Mouse (Mus musculus) kidney, postnatal 0 days (tissue): ENCODE results near the gene Bcar3. TPM values are rescaled to one million over a fixed set of nuclear protein-coding genes. Genes with fewer than 3 reads are reported as not detected.

Source experiments
- ATAC-seq: fragments of 200-750 bp; cut with Nextera tagmentation; replicated peaks from 2 replicates; pipeline ENCODE4 v1.8.0; 2017; ENCODE audit warnings: low read depth, moderate number of reproducible peaks, moderate TSS enrichment, moderate library complexity; ENCODE audit not compliant: low FRiP score
- DNase-seq: peaks from one replicate; pipeline ENCODE4 v3.0.0-alpha.2; 2016; ENCODE audit warnings: low spot score
- H3K27ac ChIP-seq: fragments of 300-500 bp; sonication (generic); 2 replicates; pipeline ENCODE4 v1.5.1; 2014; ENCODE audit warnings: mild to moderate bottlenecking
- H3K27me3 ChIP-seq: fragments of 300-500 bp; sonication (generic); 2 replicates; pipeline ENCODE4 v1.6.1; 2014; ENCODE audit warnings: low read length, mixed read lengths; ENCODE audit not compliant: insufficient read depth
- H3K36me3 ChIP-seq: fragments of 300-500 bp; sonication (generic); 2 replicates; pipeline ENCODE4 v1.6.1; 2014; ENCODE audit warnings: low read length, mixed read lengths; ENCODE audit not compliant: insufficient read depth
- H3K4me1 ChIP-seq: fragments of 300-500 bp; sonication (generic); replicated peaks from 2 replicates; pipeline ENCODE4 v1.6.1; 2014; ENCODE audit warnings: antibody characterized with exemption, low read length, mixed read lengths; ENCODE audit not compliant: insufficient read depth
- H3K4me2 ChIP-seq: fragments of 300-500 bp; sonication (generic); 2 replicates; pipeline ENCODE4 v1.6.1; 2014; ENCODE audit warnings: mild to moderate bottlenecking, low read length, moderate library complexity, mixed read lengths
- H3K4me3 ChIP-seq: fragments of 300-500 bp; sonication (generic); replicated peaks from 2 replicates; pipeline ENCODE4 v1.5.1; 2014; ENCODE audit warnings: low read depth, low read length
- H3K9ac ChIP-seq: fragments of 300-500 bp; sonication (generic); 2 replicates; pipeline ENCODE4 v1.6.1; 2014; ENCODE audit warnings: low read depth, low read length
- H3K9me3 ChIP-seq: fragments of 300-500 bp; sonication (generic); replicated peaks from 2 replicates; pipeline ENCODE4 v1.6.1; 2016; ENCODE audit warnings: low read length, inconsistent platforms, mixed read lengths
- CTCF ChIP-seq: IDR thresholded peaks from 2 replicates; pipeline ENCODE4 v1.5.1; 2016; ENCODE audit warnings: antibody characterized with exemption, low read depth, mild to moderate bottlenecking, moderate library complexity
- WGBS: fragments of 180-500 bp; shearing (Covaris S2); extraction: QIAGEN DNeasy Blood & Tissue Kit; methylation state at CpG from one replicate; pipeline ENCODE4 v1.1.7; 2014; 5-methylcytosine and 5-hydroxymethylcytosine counted together
- polyA plus RNA-seq: library from polyadenylated mRNA; unstranded; fragments of >200 nt; fragmentation: Nextera tagmentation; extraction: Ambion mirVana; gene quantifications from 2 replicates; pipeline ENCODE4 v1.2.1, GENCODE M21; 2015

Bcar3 gene
- polyA plus RNA-seq, result 18.8 and 20.7 TPM in 2 replicates

DNA sequence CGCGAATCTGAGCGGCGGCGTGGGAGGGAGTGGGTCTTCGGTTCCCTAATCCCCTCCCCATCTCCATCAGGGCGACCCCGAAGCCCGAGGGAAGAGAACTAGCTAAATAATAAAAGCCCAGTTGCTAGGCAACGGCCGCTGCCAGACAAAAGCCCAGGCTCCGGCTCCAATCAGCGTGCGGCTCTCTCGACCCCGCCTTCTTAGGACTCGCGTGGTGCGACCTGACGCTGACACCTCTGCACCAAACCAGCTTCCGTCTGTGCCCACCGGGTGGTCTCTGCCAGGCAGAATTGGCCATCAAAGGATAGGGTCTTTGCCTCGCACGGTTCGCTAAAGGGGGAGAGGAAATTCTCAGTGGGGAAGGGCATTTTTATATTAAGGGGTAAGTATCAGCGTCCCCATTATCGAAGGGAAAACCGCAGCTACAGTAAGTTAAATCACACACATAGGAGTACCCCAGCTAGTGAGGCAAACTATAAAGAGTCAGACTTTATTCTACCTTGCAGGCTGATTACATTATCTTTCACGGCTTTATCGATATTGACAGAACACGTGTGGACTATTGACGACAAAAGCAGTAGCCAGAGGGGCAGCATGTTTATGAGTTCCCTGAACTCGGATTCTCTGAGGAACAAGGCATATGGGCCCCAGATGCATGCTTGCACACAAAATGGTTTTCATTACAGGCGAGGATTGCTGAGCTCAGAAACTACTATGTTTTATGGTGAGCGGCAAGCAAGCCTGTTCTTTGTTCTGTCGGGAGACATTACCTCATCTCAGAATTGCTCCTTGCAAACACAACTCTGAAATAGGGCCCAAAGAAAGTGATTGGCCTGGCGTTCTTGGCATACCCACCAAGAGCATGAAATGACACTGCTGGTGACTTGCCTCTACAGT is at the start of gene Bcar3:
Gene Bcar3 (plus strand): TSS at position 183 of the 897 bp plus-strand sequence.
- Histone ChIP-seq H3K27me3 (no peaks in the 10 kb centered on the region), H3K27ac (peak within 1 kb of the TSS; percentile 96), H3K4me2 (peak within 1 kb of the TSS; percentile 87), H3K4me1 (no peaks in the 10 kb centered on the region; the same call in 1 of the 2 replicates), H3K36me3 (no peaks in the 10 kb centered on the region), H3K9me3 (no peaks in the 10 kb centered on the region), H3K9ac (peak within 1 kb of the TSS; percentile 93), H3K4me3 (peak within 1 kb of the TSS; percentile 91)
- ATAC-seq, result peak; percentile 70
- 6% methylated on average over 37 of the region's 37 CpGs for WGBS
- DNase-seq, result peak; percentile 97
- no peak for TF ChIP-seq CTCF

DNA sequence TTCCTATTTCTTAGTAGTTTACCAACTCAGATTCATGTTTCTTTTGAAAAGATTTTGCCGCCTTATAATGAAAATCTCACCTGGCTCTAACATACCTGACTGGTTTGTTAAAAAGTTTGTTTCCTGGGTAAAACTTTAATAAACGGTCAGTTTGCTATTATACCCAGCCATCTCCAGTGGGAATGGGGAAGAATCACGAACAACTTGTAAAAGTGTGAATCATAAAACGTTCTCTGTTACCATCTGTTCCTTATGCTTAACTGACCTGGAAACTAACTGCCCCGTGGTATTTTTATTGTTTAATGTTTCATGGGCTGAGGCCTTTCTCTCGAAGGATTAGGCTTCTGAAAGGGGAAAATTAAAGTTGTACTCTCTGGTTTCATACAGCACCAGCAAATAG is 49.2 kb upstream of the Bcar3 start:
- H3K4me3 ChIP-seq, result no peak overlapping the region; the same call in 1 of the 2 replicates
- TF ChIP-seq CTCF, result no peak
- no peaks in the 10 kb centered on the region for H3K36me3 ChIP-seq
- no peaks in the 10 kb centered on the region for H3K27me3 ChIP-seq
- H3K9ac ChIP-seq, result peak overlapping the region; percentile 28; the same call in 1 of the 2 replicates
- 33% methylated on average over 6 of the region's 6 CpGs for WGBS
- DNase-seq, result no peak
- peak overlapping the region; percentile 44 for H3K4me2 ChIP-seq
- H3K9me3 ChIP-seq, result no peaks in the 10 kb centered on the region
- 0 out of 2 replicates have a peak, but pooled peaks cover 2% of the 10 kb centered on the region for H3K4me1 ChIP-seq
- no peak for ATAC-seq
- H3K27ac ChIP-seq, result peak overlapping the region; percentile 27; the same call in 1 of the 2 replicates

DNA sequence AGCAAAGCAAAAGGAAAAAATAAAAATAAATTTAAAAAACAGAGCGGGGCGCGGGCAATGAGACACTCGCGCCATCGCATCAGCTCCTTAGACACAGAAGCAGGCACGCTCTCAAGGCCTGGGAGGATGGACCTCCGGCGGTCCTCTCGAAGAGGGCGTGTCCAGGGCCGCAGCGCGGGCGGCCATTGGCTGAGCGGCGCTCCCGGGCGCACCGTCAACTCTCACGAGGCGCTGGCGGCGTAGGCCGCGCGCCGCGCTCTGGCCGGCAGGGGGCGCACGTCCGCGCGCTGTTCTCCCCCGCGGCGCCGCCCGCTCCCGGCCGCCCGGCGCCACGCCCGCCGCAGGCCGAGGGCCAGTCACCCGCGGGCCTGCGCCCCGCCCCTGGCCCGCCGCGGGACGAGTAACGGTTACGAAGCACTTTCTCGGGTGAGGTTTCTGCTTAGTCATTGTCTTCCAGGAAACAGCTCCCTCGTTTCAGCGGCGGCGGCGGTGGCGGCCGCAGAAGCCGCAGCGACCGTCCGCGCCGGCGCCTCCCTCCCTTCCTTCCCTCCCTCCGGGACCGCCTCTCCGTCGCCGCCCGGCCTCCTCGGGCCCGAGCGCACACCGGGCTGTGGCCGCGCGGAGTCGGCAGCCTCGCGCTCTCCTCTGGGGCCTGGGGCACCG is 48.6 kb upstream of the Bcar3 start, which contains the start of gene Gclm:
Gene Gclm (plus strand): TSS at position 343 of the 663 bp plus-strand sequence.
- under 1% methylated on average over 61 of the region's 90 CpGs for WGBS
- peak within 1 kb of the TSS; percentile 83 for H3K4me2 ChIP-seq

DNA sequence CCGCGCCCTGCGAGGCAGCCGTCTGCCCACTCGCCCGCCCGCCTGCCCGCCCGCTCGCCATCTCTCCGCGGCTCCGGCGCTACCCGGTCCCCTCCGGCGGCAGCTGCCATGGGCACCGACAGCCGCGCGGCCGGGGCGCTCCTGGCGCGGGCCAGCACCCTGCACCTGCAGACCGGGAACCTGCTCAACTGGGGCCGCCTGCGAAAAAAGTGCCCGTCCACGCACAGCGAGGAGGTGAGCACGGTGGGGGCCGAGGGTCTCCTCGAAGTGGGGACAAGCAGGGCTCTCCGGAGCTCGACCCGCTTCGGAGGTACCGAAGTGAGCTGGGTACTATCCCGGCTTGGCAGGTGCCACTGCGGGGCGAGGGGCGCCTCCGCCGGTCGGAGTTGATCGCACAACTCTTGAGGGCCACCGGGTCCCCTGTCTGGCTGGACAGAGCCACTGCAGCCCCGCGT is 48.0 kb upstream of the Bcar3 start:
- Histone ChIP-seq H3K9me3 (no peaks in the 10 kb centered on the region), H3K4me1 (0 out of 2 replicates have a peak, but pooled peaks cover 2% of the 10 kb centered on the region), H3K27me3 (no peaks in the 10 kb centered on the region), H3K4me2 (peak overlapping the region; percentile 83), H3K4me3 (peak overlapping the region; percentile 89), H3K27ac (peak overlapping the region; percentile 93), H3K36me3 (no peaks in the 10 kb centered on the region), H3K9ac (peak overlapping the region; percentile 90)
- DNase-seq (peak; percentile 57), ATAC-seq (peak; percentile 46)
- peak; percentile 44 for TF ChIP-seq CTCF
- 0% methylated on average over 47 of the region's 50 CpGs for WGBS

More for the DNA sequence above, 48.6 kb upstream of the Bcar3 start, which contains the start of gene Gclm:
- peak; percentile 96 for DNase-seq
- peak; percentile 98 for ATAC-seq
- no peaks in the 10 kb centered on the region for H3K9me3 ChIP-seq
- H3K36me3 ChIP-seq, result no peaks in the 10 kb centered on the region
- peak within 1 kb of the TSS; percentile 89 for H3K4me3 ChIP-seq
- peak within 1 kb of the TSS; percentile 93 for H3K27ac ChIP-seq
- no peaks in the 10 kb centered on the region for H3K27me3 ChIP-seq
- peak within 1 kb of the TSS; percentile 90 for H3K9ac ChIP-seq
- H3K4me1 ChIP-seq, result 0 out of 2 replicates have a peak, but pooled peaks cover 2% of the 10 kb centered on the region
- peak; percentile 55 for TF ChIP-seq CTCF

DNA sequence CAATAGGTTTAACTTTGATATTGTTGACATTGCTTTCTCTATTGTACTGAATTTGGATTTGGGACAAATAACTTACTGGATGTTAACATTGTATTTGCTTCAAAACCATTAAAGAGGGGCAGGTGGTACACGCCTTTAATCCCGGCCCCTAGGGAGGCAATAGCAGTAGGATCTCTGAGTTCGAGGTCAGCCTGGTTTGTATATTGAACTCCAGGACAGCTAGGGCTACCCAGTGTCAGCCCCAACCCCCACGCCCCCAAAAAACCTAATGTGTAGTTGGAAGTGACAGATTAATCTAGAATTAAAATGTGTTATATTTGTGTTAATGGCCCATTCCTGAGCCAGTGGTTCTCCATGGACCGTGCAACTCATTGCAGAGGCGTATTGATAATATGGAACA is 47.5 kb upstream of the Bcar3 start:
- Histone ChIP-seq H3K4me3 (peak overlapping the region; percentile 89), H3K9ac (peak overlapping the region; percentile 90), H3K4me2 (peak overlapping the region; percentile 83), H3K9me3 (no peaks in the 10 kb centered on the region), H3K4me1 (0 out of 2 replicates have a peak, but pooled peaks cover 2% of the 10 kb centered on the region), H3K36me3 (no peaks in the 10 kb centered on the region), H3K27ac (peak overlapping the region; percentile 93; the same call in 1 of the 2 replicates), H3K27me3 (no peaks in the 10 kb centered on the region)
- no peak for TF ChIP-seq CTCF
- ATAC-seq, result no peak
- WGBS, result 34% methylated on average over 6 of the region's 6 CpGs
- no peak for DNase-seq
